Mouse (Mus musculus) hindbrain, postnatal 0 days (tissue): ENCODE results near the gene Rgs6. TPM values are rescaled to one million over a fixed set of nuclear protein-coding genes. Genes with fewer than 3 reads are reported as not detected.

Experiments used
- ATAC-seq: fragments of 200-750 bp; cut with Nextera tagmentation; 2 replicates; pipeline ENCODE4 v1.8.0; 2017; ENCODE audit warnings: mild to moderate bottlenecking, moderate TSS enrichment, moderate library complexity
- DNase-seq: peaks from one replicate; pipeline ENCODE4 v3.0.0-alpha.2; 2015; ENCODE audit warnings: low spot score
- H3K27ac ChIP-seq: fragments of 300-500 bp; sonication (generic); 2 replicates; pipeline ENCODE4 v1.5.1; 2014; ENCODE audit warnings: mild to moderate bottlenecking
- H3K27me3 ChIP-seq: fragments of 300-500 bp; sonication (generic); 2 replicates; pipeline ENCODE4 v1.6.1; 2014; ENCODE audit warnings: low read length, mixed read lengths; ENCODE audit not compliant: insufficient read depth
- H3K36me3 ChIP-seq: fragments of 300-500 bp; sonication (generic); 2 replicates; pipeline ENCODE4 v1.6.1; 2014; ENCODE audit warnings: low read length, mixed read lengths; ENCODE audit not compliant: insufficient read depth
- H3K4me1 ChIP-seq: fragments of 300-500 bp; sonication (generic); 2 replicates; pipeline ENCODE4 v1.6.1; 2014; ENCODE audit warnings: antibody characterized with exemption, low read length, mixed read lengths; ENCODE audit not compliant: insufficient read depth
- H3K4me2 ChIP-seq: fragments of 300-500 bp; sonication (generic); 2 replicates; pipeline ENCODE4 v1.6.1; 2014; ENCODE audit warnings: low read depth, mild to moderate bottlenecking, low read length, moderate library complexity, mixed read lengths
- H3K4me3 ChIP-seq: fragments of 300-500 bp; sonication (generic); 2 replicates; pipeline ENCODE4 v1.5.1; 2014; ENCODE audit warnings: low read length
- H3K9ac ChIP-seq: fragments of 300-500 bp; sonication (generic); replicated peaks from 2 replicates; pipeline ENCODE4 v1.6.1; 2014; ENCODE audit warnings: mild to moderate bottlenecking, low read length, moderate library complexity, mixed read lengths
- H3K9me3 ChIP-seq: fragments of 300-500 bp; sonication (generic); 2 replicates; pipeline ENCODE4 v1.6.1; 2016; ENCODE audit warnings: low read length, mixed read lengths
- CTCF ChIP-seq: IDR thresholded peaks from 2 replicates; pipeline ENCODE4 v1.5.1; 2016; ENCODE audit warnings: antibody characterized with exemption, control low read depth, low read depth
- WGBS: fragments of 180-500 bp; shearing (Covaris S2); extraction: QIAGEN DNeasy Blood & Tissue Kit; methylation state at CpG from one replicate; pipeline ENCODE4 v1.1.7; 2014; 5-methylcytosine and 5-hydroxymethylcytosine counted together
- polyA plus RNA-seq: library from polyadenylated mRNA; unstranded; fragments of >200 nt; fragmentation: Nextera tagmentation; extraction: Ambion mirVana; gene quantifications from 2 replicates; pipeline ENCODE4 v1.2.1, GENCODE M21; 2015
- total RNA-seq: library from RNA; depleted of rRNA; stranded (reverse); fragments of >200 nt; gene quantifications from 2 replicates; pipeline ENCODE4 v1.2.3, GENCODE M21; 2014

Gene Rgs6
- total and polyA plus RNA-seq, 2 experiments from 2014 or later: 14.3 to 16.4 TPM

DNA sequence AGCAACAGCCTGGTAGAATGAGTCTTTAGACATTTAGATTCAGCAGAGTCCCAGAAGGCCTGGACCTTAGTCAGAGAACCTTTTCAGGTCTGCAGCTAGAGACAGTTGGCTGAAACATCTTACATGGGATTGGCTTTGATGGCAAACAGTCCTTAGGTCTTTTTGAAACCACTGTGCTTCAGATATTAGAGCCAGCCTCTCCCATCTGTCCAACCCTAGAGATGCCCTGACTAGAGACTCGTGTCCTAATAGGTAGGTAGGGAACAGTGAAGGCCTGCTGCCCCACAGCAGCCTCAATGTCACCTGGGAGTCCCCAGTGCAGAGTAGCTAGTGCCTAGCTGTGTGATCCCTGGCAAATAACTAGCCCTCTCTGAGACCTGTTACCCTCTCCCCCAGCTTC, 555.5 kb downstream of the Rgs6 start:
- H3K4me1 ChIP-seq: peaks cover 5% of the 10 kb centered on the region; the same call in 1 of the 2 replicates
- H3K27me3 ChIP-seq: no peaks in the 10 kb centered on the region
- no peak overlapping the region for H3K9ac ChIP-seq
- H3K4me3 ChIP-seq: no peak overlapping the region
- ATAC-seq: no peak
- no peak for TF ChIP-seq CTCF
- H3K36me3 ChIP-seq: no peaks in the 10 kb centered on the region
- no peak for DNase-seq
- no peak overlapping the region for H3K27ac ChIP-seq
- no peak overlapping the region for H3K4me2 ChIP-seq
- no peaks in the 10 kb centered on the region for H3K9me3 ChIP-seq
- WGBS: 79% methylated on average over 1 of the region's 1 CpGs

DNA sequence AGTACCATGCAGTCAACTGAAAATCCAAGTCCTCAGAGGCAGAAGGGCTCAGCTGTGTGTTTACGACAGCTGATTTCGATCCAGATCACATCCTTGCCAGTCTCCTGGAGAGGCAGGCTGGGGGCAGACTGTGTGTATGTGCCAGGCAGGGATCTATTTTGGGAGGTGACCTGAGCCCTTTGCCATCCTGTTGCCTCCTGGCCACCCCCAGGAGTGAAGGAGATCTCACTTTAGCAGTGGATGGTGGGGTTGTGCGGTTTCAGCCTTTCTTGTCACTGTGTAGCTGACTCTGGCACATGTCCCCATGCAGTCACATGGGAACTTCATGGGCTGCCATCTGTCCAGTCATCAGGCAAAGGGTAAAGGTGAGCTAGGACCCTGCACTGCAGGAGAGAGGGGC, 557.0 kb downstream of the Rgs6 start:
- TF ChIP-seq CTCF: no peak
- H3K9me3 ChIP-seq: no peaks in the 10 kb centered on the region
- H3K27ac ChIP-seq: no peak overlapping the region
- no peak overlapping the region for H3K4me2 ChIP-seq
- H3K4me1 ChIP-seq: peaks cover 5% of the 10 kb centered on the region; the same call in 1 of the 2 replicates
- 50% methylated on average over 3 of the region's 3 CpGs for WGBS
- H3K4me3 ChIP-seq: no peak overlapping the region
- H3K9ac ChIP-seq: no peak overlapping the region
- H3K27me3 ChIP-seq: no peaks in the 10 kb centered on the region
- H3K36me3 ChIP-seq: no peaks in the 10 kb centered on the region
- DNase-seq: peak; percentile 34
- peak; percentile 31; the same call in 1 of the 2 replicates for ATAC-seq

DNA sequence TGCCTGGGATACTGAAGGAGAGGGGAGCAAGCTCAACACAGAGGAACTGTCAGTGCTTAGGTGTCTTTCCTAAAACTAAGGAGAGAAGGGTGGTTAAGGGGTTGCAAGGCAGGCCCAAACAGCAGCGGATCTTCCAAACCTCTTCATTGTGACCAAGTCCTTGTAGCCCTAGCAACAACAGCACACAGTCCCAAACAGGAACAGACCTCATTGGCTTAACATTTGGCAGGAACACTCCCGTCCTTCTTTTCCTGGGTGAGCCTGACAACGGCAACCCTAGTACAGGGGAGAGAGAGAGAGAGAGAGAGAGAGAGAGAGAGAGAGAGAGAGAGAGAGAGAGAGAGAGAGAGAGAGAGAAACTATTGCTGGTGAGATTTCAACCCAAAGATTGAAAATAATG, 557.8 kb downstream of the Rgs6 start:
- Histone ChIP-seq H3K4me1 (peaks cover 5% of the 10 kb centered on the region; the same call in 1 of the 2 replicates), H3K27me3 (no peaks in the 10 kb centered on the region), H3K27ac (no peak overlapping the region), H3K9ac (no peak overlapping the region), H3K9me3 (no peaks in the 10 kb centered on the region), H3K36me3 (no peaks in the 10 kb centered on the region), H3K4me2 (no peak overlapping the region), H3K4me3 (no peak overlapping the region)
- 55% methylated on average over 3 of the region's 3 CpGs for WGBS
- 0 out of 2 replicates have a peak, but pooled peaks have one; percentile 8 for ATAC-seq
- no peak for TF ChIP-seq CTCF
- DNase-seq: no peak

DNA sequence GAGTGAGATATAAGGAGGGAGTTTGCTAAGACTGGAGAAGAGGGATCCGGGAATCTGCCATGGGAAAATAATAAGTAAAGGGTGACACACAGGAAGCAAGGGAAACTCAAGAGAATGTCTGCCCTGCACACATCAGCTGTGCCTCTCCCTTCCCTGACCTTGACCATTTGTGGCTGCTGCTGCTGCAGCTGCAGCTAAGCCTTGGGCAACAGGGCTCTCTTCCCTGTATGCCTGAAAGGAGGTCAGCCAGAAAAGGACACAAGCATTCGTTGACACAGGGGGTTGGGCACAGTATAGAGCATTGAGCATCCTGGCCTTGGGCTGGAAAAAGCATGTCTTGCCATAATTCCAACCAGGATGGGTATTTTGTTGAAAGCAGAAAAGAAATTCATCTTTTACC, 558.8 kb downstream of the Rgs6 start:
- Histone ChIP-seq H3K4me1 (peaks cover 5% of the 10 kb centered on the region; the same call in 1 of the 2 replicates), H3K27ac (peak overlapping the region; percentile 1; the same call in 1 of the 2 replicates), H3K4me2 (no peak overlapping the region), H3K4me3 (no peak overlapping the region), H3K27me3 (no peaks in the 10 kb centered on the region), H3K9me3 (no peaks in the 10 kb centered on the region), H3K9ac (no peak overlapping the region), H3K36me3 (no peaks in the 10 kb centered on the region)
- WGBS: 57% methylated on average over 2 of the region's 2 CpGs
- ATAC-seq: no peak
- no peak for TF ChIP-seq CTCF
- no peak for DNase-seq

DNA sequence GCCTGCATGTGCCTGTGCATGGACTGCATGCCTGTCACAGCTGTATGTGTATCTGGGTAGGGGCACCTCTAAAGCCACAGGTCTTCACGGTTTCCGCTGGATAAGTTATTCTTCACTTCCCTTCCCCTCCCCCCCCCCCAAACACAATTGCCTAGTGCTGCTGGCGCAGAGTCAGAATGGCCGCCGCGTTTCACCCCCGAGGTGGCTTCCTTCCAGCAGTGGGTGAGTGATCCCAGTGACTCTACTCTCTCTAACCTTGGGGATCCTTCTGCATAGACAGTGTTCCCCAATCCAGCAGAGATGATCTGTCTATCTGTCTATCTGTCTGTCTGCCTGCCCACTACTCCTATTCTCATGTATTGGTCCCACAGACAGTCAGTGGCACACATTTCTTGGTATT, 561.9 kb downstream of the Rgs6 start:
- H3K36me3 ChIP-seq: no peaks in the 10 kb centered on the region
- DNase-seq: no peak
- no peak for TF ChIP-seq CTCF
- H3K27me3 ChIP-seq: no peaks in the 10 kb centered on the region
- H3K4me2 ChIP-seq: no peak overlapping the region
- no peak for ATAC-seq
- no peak overlapping the region for H3K27ac ChIP-seq
- 55% methylated on average over 7 of the region's 7 CpGs for WGBS
- H3K9me3 ChIP-seq: no peaks in the 10 kb centered on the region
- H3K4me3 ChIP-seq: no peak overlapping the region
- H3K4me1 ChIP-seq: peaks cover 4% of the 10 kb centered on the region; the same call in 1 of the 2 replicates
- no peak overlapping the region for H3K9ac ChIP-seq

DNA sequence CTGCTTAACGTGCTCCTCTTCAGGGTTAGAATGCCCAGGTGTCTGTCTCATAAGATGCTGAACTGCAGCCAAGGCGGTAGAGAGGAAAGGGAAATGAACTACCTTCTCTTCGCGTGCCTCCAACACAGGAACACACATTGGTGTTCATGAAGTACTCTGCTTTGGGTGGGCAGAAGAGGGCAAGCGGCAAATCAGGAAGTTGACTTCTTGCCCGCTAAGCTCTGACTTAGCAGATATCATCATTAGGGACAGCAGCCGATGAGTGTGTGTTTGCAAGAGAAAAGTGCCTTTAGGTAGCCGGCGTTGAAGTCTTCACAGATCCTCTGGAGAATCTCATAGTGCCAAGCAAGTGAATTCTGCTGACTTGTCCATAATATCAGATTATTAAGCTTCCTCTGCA, 562.7 kb downstream of the Rgs6 start:
- H3K36me3 ChIP-seq: no peaks in the 10 kb centered on the region
- no peaks in the 10 kb centered on the region for H3K27me3 ChIP-seq
- DNase-seq (no peak), ATAC-seq (no peak)
- no peak overlapping the region for H3K27ac ChIP-seq
- no peaks in the 10 kb centered on the region for H3K4me1 ChIP-seq
- 89% methylated on average over 9 of the region's 9 CpGs for WGBS
- H3K9ac ChIP-seq: no peak overlapping the region
- H3K4me3 ChIP-seq: no peak overlapping the region
- H3K4me2 ChIP-seq: no peak overlapping the region
- no peak for TF ChIP-seq CTCF
- no peaks in the 10 kb centered on the region for H3K9me3 ChIP-seq

DNA sequence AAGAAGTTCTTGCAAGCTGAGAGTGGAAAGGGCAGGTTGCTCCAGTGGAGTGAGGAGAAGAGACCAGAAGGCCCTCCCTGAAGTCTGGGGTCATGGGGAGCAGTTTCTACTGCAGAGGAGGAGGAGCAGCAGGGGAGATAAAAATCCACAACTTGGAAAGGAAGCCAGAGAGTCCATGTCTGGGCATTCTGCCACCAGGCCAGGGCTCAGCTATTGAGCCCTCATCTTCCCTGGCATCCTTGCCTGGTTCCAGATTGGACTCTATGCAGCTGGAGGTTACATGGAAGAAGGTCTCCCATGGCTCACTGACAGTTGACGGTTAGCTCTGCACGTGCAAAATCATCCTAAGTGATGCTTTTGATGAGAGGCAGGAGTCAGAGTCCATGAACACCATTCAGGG, 563.4 kb downstream of the Rgs6 start:
- H3K4me2 ChIP-seq: no peak overlapping the region
- no peak overlapping the region for H3K4me3 ChIP-seq
- ATAC-seq (no peak), DNase-seq (peak; percentile 57)
- 32% methylated on average over 2 of the region's 2 CpGs for WGBS
- no peak overlapping the region for H3K9ac ChIP-seq
- no peaks in the 10 kb centered on the region for H3K36me3 ChIP-seq
- H3K27ac ChIP-seq: no peak overlapping the region
- H3K4me1 ChIP-seq: no peaks in the 10 kb centered on the region
- no peaks in the 10 kb centered on the region for H3K9me3 ChIP-seq
- no peak for TF ChIP-seq CTCF
- H3K27me3 ChIP-seq: no peaks in the 10 kb centered on the region
